In the genomic region with DNA sequence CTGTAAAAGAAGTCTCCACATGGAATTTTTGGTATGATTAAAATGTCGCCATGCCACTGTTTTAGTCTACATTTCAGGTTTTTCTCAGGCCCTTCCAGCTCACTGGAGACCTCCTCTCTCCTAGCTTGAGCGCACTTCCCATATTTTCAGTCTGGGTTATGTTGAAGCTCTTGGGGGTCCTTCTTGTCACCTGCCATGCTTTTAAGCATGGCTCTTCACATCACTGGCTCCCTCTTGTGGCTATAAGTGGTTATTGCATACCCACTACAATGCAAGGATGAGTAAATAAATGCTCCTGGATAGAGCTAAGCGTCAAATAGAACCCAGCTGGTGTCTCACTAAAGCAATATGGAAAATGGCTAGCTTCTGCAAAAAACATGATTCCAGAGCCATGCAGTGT, we compare ENCODE assay signal across 8 mouse cellular contexts.
DNase-seq lines count a peak whose midpoint lies in the region; ATAC-seq lines count a peak whose summit lies in the region.

No protein-coding gene starts in this region.

- peak; percentile 9 for DNase-seq in heart, adult 8-10 months (ENCODE audit: low spot score)
- DNase-seq in heart, adult 9 months (ENCODE audit: low spot score in 2 of 2), result no peak
- DNase-seq in 416B (ENCODE audit: low read depth) (peak; percentile 57), R1 (ENCODE audit: low read depth, low spot score) (peak; percentile 64)
- DNase-seq in lung, postnatal 10 days, result peak; percentile 36
- DNase-seq in spleen, postnatal 36 days (ENCODE audit: low spot score in 2 of 2), result no peak
- no peak for DNase-seq in spleen, adult 12 weeks (ENCODE audit: low spot score)

- peak; percentile 60 for ATAC-seq in frontal cortex, adult (ENCODE audit: low TSS enrichment)

Comparison
In these comparisons a context has a peak if more than half of its experiments do, and no peak if none do; other contexts are left out.
1. DNase-seq: peak in heart, adult 8-10 months (single experiment), 416B (single experiment), R1 (single experiment) and lung, postnatal 10 days (single experiment); none in heart, adult 9 months (0 of 2), spleen, postnatal 36 days (0 of 2) and spleen, adult 12 weeks (single experiment).